Mouse (Mus musculus): ENCODE measurements at regions not wholly inside any gene's neighbourhood (a gene's known extent, or its start where the extent isn't known, plus 50 kb on each side); places are given as distances from the start of the nearest gene placed in this dataset.

DNA sequence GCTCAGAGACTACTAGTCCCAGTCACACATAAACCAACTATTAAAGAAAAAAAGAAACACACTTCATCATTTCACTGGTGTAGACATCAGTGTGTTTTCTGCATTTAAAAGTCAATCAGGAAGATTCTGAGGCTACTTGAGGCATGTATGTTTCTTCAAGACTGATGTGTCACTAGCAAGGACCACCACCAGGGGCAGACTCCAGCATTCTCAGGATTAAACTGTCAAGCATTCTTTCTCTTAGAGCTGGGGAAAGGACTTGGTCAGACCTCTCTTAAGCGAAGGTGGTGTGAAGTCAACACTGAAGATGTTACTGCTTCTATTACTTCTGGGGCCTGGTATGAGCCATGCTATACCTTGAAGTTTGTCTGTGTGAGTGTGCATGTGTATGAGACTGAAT lies 114.1 kb upstream of the Try4 start:
- Histone ChIP-seq H3K36me3 (ENCODE audit: control insufficient read depth, insufficient read depth, low read length) (no peaks in the 10 kb centered on the region), H3K4me1 (ENCODE audit: control insufficient read depth, insufficient read depth, low read length) (no peaks in the 10 kb centered on the region), H3K9me3 (ENCODE audit: control insufficient read depth, low read length) (no peaks in the 10 kb centered on the region), H3K4me3 (ENCODE audit: low read depth, low read length) (no peak overlapping the region), H3K9ac (ENCODE audit: low read length) (no peak overlapping the region), H3K4me2 (ENCODE audit: low read depth) (no peak overlapping the region), H3K27me3 (ENCODE audit: control insufficient read depth, insufficient read depth, low read length) (no peaks in the 10 kb centered on the region), H3K27ac (ENCODE audit: low read depth, low read length) (no peak overlapping the region)
- no peak for DNase-seq (ENCODE audit: low spot score)
- ATAC-seq (ENCODE audit: insufficient read depth, low FRiP score, low TSS enrichment), result no peak
- WGBS, result 77% methylated on average over 1 of the region's 1 CpGs

DNA sequence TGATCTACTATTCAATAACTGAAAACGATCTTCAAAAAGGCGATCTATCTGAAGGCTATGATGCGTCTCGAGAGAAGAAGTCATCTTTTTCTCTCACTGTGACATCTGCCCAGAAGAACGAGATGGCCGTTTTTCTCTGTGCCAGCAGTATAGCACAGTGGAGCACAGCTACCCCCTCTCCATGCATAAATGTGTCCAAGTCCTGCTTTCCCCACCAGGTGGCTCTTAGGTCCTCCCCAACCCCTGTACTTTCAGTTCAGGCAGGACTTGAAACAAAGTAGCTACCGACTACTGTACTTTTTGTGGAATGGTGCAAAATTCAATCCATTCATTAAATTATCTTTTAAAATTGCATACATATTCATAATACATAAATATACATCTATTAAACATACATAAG lies 123.2 kb upstream of the Try4 start:
- DNase-seq (ENCODE audit: low spot score), result no peak
- H3K27me3 ChIP-seq (ENCODE audit: control insufficient read depth, insufficient read depth, low read length), result no peaks in the 10 kb centered on the region
- no peak overlapping the region for H3K4me3 ChIP-seq (ENCODE audit: low read depth, low read length)
- no peaks in the 10 kb centered on the region for H3K36me3 ChIP-seq (ENCODE audit: control insufficient read depth, insufficient read depth, low read length)
- no peak overlapping the region for H3K4me2 ChIP-seq (ENCODE audit: low read depth)
- no peak overlapping the region for H3K9ac ChIP-seq (ENCODE audit: low read length)
- no peak for ATAC-seq (ENCODE audit: insufficient read depth, low FRiP score, low TSS enrichment)
- no peak overlapping the region for H3K27ac ChIP-seq (ENCODE audit: low read depth, low read length)
- no peaks in the 10 kb centered on the region for H3K9me3 ChIP-seq (ENCODE audit: control insufficient read depth, low read length)
- H3K4me1 ChIP-seq (ENCODE audit: control insufficient read depth, insufficient read depth, low read length), result no peaks in the 10 kb centered on the region
- 90% methylated on average over 7 of the region's 7 CpGs for WGBS

DNA sequence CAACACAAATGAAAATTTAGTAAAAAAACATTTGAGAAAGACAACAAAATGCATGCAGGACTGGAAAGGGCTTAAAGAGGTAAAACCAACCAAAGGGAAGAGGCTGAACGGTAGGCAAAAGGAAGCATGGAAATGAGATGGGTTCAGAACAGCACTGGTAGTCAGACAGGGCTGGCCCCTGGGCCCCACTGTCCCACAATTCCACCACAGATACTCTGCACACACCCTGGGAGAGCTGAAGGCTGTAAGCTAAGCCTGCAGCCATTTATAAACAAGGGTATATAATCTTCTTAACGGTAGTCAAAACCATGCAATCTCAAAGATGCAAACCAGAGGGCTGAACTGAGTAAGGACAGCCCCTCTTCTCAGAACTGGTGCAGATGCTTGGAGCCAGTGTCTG lies 124.0 kb upstream of the Try4 start:
- Histone ChIP-seq H3K4me3 (ENCODE audit: low read depth, low read length) (no peak overlapping the region), H3K9me3 (ENCODE audit: control insufficient read depth, low read length) (no peaks in the 10 kb centered on the region), H3K27me3 (ENCODE audit: control insufficient read depth, insufficient read depth, low read length) (no peaks in the 10 kb centered on the region), H3K4me1 (ENCODE audit: control insufficient read depth, insufficient read depth, low read length) (no peaks in the 10 kb centered on the region), H3K9ac (ENCODE audit: low read length) (no peak overlapping the region), H3K36me3 (ENCODE audit: control insufficient read depth, insufficient read depth, low read length) (no peaks in the 10 kb centered on the region), H3K4me2 (ENCODE audit: low read depth) (no peak overlapping the region), H3K27ac (ENCODE audit: low read depth, low read length) (no peak overlapping the region)
- no peak for ATAC-seq (ENCODE audit: insufficient read depth, low FRiP score, low TSS enrichment)
- 88% methylated on average over 2 of the region's 2 CpGs for WGBS
- no peak for DNase-seq (ENCODE audit: low spot score)

DNA sequence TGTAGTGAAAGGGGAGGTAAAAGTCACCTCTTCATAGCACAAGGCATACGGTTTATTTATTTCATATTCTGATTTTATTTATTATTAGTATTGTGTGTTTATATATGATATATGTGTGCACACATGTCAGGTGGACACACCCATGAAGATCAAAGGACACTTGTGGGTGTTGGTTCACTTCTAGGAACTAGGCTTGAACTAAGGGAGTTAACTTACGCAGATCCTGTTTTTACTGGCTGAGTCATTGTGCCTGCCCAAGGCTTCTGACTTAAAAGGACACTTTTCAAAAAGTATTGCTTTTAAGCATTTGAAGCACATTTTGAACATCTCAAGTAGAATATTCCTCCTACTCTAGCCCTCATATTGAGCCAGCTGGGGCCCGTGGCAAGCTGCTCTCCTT lies 124.9 kb upstream of the Try4 start:
- DNase-seq (ENCODE audit: low spot score) (no peak), ATAC-seq (ENCODE audit: insufficient read depth, low FRiP score, low TSS enrichment) (no peak)
- Histone ChIP-seq H3K27me3 (ENCODE audit: control insufficient read depth, insufficient read depth, low read length) (no peaks in the 10 kb centered on the region), H3K27ac (ENCODE audit: low read depth, low read length) (no peak overlapping the region), H3K9ac (ENCODE audit: low read length) (no peak overlapping the region), H3K4me1 (ENCODE audit: control insufficient read depth, insufficient read depth, low read length) (no peaks in the 10 kb centered on the region), H3K4me2 (ENCODE audit: low read depth) (no peak overlapping the region), H3K36me3 (ENCODE audit: control insufficient read depth, insufficient read depth, low read length) (no peaks in the 10 kb centered on the region), H3K4me3 (ENCODE audit: low read depth, low read length) (no peak overlapping the region), H3K9me3 (ENCODE audit: control insufficient read depth, low read length) (no peaks in the 10 kb centered on the region)
- WGBS, result 88% methylated on average over 3 of the region's 3 CpGs

DNA sequence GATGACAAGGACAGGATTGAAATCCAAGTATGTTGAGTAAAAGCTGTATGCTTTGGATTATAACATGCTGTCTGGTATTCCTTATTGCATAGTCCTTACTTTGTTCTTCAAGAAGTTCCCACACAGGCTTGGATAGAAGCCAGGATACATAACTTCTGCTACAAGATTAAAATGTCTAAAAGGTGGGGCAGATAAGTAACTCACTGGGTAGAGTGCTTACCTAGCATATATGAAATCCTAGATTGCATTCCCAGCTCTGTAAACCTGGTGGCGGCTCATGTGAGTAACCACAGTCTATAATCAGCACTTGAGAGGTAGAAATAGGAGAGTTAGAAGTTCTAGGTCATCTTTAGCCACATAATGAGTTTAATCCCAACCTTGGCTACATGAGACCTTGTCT lies 126.0 kb upstream of the Try4 start:
- no peak overlapping the region for H3K27ac ChIP-seq (ENCODE audit: low read depth, low read length)
- ATAC-seq (ENCODE audit: insufficient read depth, low FRiP score, low TSS enrichment) (no peak), DNase-seq (ENCODE audit: low spot score) (no peak)
- H3K9ac ChIP-seq (ENCODE audit: low read length), result no peak overlapping the region
- no peak overlapping the region for H3K4me2 ChIP-seq (ENCODE audit: low read depth)
- no peaks in the 10 kb centered on the region for H3K9me3 ChIP-seq (ENCODE audit: control insufficient read depth, low read length)
- H3K36me3 ChIP-seq (ENCODE audit: control insufficient read depth, insufficient read depth, low read length), result no peaks in the 10 kb centered on the region
- H3K4me1 ChIP-seq (ENCODE audit: control insufficient read depth, insufficient read depth, low read length), result no peaks in the 10 kb centered on the region
- H3K4me3 ChIP-seq (ENCODE audit: low read depth, low read length), result no peak overlapping the region
- WGBS, result 90% methylated on average over 1 of the region's 1 CpGs
- H3K27me3 ChIP-seq (ENCODE audit: control insufficient read depth, insufficient read depth, low read length), result no peaks in the 10 kb centered on the region

DNA sequence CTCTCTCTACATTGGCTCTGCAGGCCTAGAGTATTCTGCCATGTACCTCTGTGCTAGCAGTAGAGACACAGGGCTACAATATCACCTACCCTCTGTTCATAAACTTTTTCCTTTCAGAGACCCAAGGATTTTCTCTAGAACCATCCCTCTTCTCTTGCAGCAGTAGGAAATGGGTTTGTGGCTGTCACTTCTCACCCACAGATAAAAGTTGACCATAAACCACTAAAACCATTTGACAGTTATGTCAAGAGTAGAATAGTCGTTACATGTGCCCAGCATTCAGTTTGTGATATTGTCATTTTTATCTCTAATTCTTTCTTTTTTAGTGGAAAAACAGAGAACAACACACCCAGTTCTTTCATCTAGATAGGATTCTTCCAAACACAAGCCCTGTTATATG lies 128.2 kb upstream of the 2210010C04Rik start:
- H3K27ac ChIP-seq (ENCODE audit: low read depth, low read length), result no peak overlapping the region
- H3K4me2 ChIP-seq (ENCODE audit: low read depth), result no peak overlapping the region
- no peak overlapping the region for H3K9ac ChIP-seq (ENCODE audit: low read length)
- no peak overlapping the region for H3K4me3 ChIP-seq (ENCODE audit: low read depth, low read length)
- no peak for ATAC-seq (ENCODE audit: insufficient read depth, low FRiP score, low TSS enrichment)
- no peaks in the 10 kb centered on the region for H3K9me3 ChIP-seq (ENCODE audit: control insufficient read depth, low read length)
- H3K36me3 ChIP-seq (ENCODE audit: control insufficient read depth, insufficient read depth, low read length), result no peaks in the 10 kb centered on the region
- no peak for DNase-seq (ENCODE audit: low spot score)
- no peaks in the 10 kb centered on the region for H3K27me3 ChIP-seq (ENCODE audit: control insufficient read depth, insufficient read depth, low read length)
- WGBS, result 80% methylated on average over 1 of the region's 1 CpGs
- no peaks in the 10 kb centered on the region for H3K4me1 ChIP-seq (ENCODE audit: control insufficient read depth, insufficient read depth, low read length)

DNA sequence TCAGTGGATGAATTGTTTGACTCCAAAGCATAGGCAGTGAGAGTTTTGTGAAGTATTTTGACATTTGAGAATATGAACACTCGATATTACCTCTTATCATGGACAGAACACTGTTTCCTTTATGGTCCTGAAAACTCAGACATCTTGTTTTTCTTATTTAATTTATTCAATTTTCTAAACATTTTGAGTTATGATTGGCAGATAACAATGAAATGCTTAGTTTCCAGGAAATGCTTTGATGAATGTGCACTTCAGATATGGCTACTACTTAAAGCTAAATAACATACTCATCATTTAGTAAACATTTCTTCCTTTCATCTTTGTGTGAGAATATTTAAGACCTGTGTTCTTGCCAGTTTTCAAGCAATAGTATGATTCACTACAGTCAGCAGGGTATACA lies 126.4 kb upstream of the 2210010C04Rik start:
- Histone ChIP-seq H3K36me3 (ENCODE audit: control insufficient read depth, insufficient read depth, low read length) (no peaks in the 10 kb centered on the region), H3K4me2 (ENCODE audit: low read depth) (no peak overlapping the region), H3K4me1 (ENCODE audit: control insufficient read depth, insufficient read depth, low read length) (no peaks in the 10 kb centered on the region), H3K9ac (ENCODE audit: low read length) (no peak overlapping the region), H3K27ac (ENCODE audit: low read depth, low read length) (no peak overlapping the region), H3K27me3 (ENCODE audit: control insufficient read depth, insufficient read depth, low read length) (no peaks in the 10 kb centered on the region), H3K9me3 (ENCODE audit: control insufficient read depth, low read length) (no peaks in the 10 kb centered on the region), H3K4me3 (ENCODE audit: low read depth, low read length) (no peak overlapping the region)
- DNase-seq (ENCODE audit: low spot score), result no peak
- WGBS, result 80% methylated on average over 1 of the region's 1 CpGs
- ATAC-seq (ENCODE audit: insufficient read depth, low FRiP score, low TSS enrichment), result no peak

DNA sequence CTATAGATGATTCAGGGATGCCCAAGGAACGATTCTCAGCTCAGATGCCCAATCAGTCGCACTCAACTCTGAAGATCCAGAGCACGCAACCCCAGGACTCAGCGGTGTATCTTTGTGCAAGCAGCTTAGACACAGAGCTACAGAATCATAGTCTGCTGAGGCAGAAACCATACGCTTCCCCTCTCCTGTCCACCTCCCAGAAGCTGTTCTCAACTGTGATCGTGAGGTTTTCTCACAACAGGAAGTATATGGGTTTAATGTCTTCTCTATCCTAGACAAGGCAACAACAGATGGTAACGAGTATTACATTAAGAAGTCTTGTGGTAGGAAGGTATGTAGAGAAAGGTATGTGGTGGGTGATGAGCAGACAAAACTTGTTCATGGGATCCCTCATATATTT lies 116.8 kb upstream of the 2210010C04Rik start:
- ATAC-seq (ENCODE audit: insufficient read depth, low FRiP score, low TSS enrichment) (no peak), DNase-seq (ENCODE audit: low spot score) (no peak)
- Histone ChIP-seq H3K4me2 (ENCODE audit: low read depth) (no peak overlapping the region), H3K27ac (ENCODE audit: low read depth, low read length) (no peak overlapping the region), H3K36me3 (ENCODE audit: control insufficient read depth, insufficient read depth, low read length) (no peaks in the 10 kb centered on the region), H3K4me3 (ENCODE audit: low read depth, low read length) (no peak overlapping the region), H3K4me1 (ENCODE audit: control insufficient read depth, insufficient read depth, low read length) (no peaks in the 10 kb centered on the region), H3K27me3 (ENCODE audit: control insufficient read depth, insufficient read depth, low read length) (no peaks in the 10 kb centered on the region), H3K9ac (ENCODE audit: low read length) (no peak overlapping the region), H3K9me3 (ENCODE audit: control insufficient read depth, low read length) (no peaks in the 10 kb centered on the region)
- 93% methylated on average over 7 of the region's 7 CpGs for WGBS

DNA sequence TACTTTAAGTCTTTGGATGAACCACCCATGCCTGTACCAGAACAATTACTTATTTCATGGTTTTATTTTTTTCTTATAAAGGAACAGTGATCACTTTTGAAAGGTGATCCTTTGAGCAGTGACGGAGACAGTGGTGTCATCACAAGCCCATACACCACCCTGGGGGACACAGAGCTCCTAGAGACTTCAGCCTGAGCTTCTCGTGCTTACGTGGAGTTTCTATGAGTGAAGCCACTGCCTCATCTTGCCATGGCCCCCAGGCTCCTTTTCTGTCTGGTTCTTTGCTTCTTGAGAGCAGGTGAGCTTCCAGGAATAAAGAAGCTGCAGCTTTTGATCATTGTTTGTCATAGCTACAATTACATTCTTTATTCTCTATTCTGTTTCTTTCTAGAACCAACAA lies 116.2 kb upstream of the 2210010C04Rik start:
- H3K4me3 ChIP-seq (ENCODE audit: low read depth, low read length), result no peak overlapping the region
- no peaks in the 10 kb centered on the region for H3K4me1 ChIP-seq (ENCODE audit: control insufficient read depth, insufficient read depth, low read length)
- ATAC-seq (ENCODE audit: insufficient read depth, low FRiP score, low TSS enrichment) (no peak), DNase-seq (ENCODE audit: low spot score) (no peak)
- no peaks in the 10 kb centered on the region for H3K27me3 ChIP-seq (ENCODE audit: control insufficient read depth, insufficient read depth, low read length)
- no peak overlapping the region for H3K4me2 ChIP-seq (ENCODE audit: low read depth)
- no peak overlapping the region for H3K27ac ChIP-seq (ENCODE audit: low read depth, low read length)
- H3K9me3 ChIP-seq (ENCODE audit: control insufficient read depth, low read length), result no peaks in the 10 kb centered on the region
- WGBS, result 91% methylated on average over 3 of the region's 3 CpGs
- H3K9ac ChIP-seq (ENCODE audit: low read length), result no peak overlapping the region
- H3K36me3 ChIP-seq (ENCODE audit: control insufficient read depth, insufficient read depth, low read length), result no peaks in the 10 kb centered on the region
